Mouse (Mus musculus) kidney, adult 2 months (tissue): ENCODE results near the gene Sec16a.

Source experiments
- CTCF ChIP-seq: fragments of 200-500 bp; conservative IDR thresholded peaks from 2 replicates; pipeline ENCODE4 v1.5.1; 2011; ENCODE audit warnings: low read depth, mild to moderate bottlenecking, control low read depth, low read length, moderate library complexity, mixed read lengths; ENCODE audit not compliant: insufficient read depth, insufficient read length
- POLR2A ChIP-seq: fragments of 200-500 bp; IDR thresholded peaks from one replicate; pipeline ENCODE4 v1.6.1; 2011; ENCODE audit warnings: low read depth, low read length, control low read depth

- no peak for TF ChIP-seq CTCF
- TF ChIP-seq POLR2A: no peak
These were observed 45.8 kb upstream of the Sec16a start for GRCm38 (mm10) chr2:26490760-26491301.
